Mouse (Mus musculus): ENCODE results near the gene Nceh1. TPM values are rescaled to one million over a fixed set of nuclear protein-coding genes. Genes with fewer than 3 reads are reported as not detected.
A peak's percentile ranks its signal among the peaks of the same experiment; 100 is the strongest.
"Not testable (repeated sequence)": the region's sequence is repeated elsewhere in the genome, so short reads cannot be mapped to it uniquely, and the experiment has no call there.

Nceh1 gene
- polyA plus RNA-seq, 1 experiment from 2014 or later = 18.2 TPM

GRCm38 (mm10) chr3:27283071-27283713, 100.4 kb downstream of the Nceh1 start:
- no peaks in the 10 kb centered on the region for H3K27me3 ChIP-seq (ENCODE audit: control insufficient read depth, insufficient read depth, low read depth, low read length)
- H3K36me3 ChIP-seq (ENCODE audit: control insufficient read depth, insufficient read depth, low read length) = no peaks in the 10 kb centered on the region
- H3K4me1 ChIP-seq (ENCODE audit: control insufficient read depth, insufficient read depth, low read length) = peaks cover 13% of the 10 kb centered on the region; the same call in 1 of the 2 replicates
- H3K4me2 ChIP-seq (ENCODE audit: low read length) = peak overlapping the region; percentile 87
- no peaks in the 10 kb centered on the region for H3K9me3 ChIP-seq (replicated peaks; ENCODE audit: control insufficient read depth, low read length, poor library complexity, severe bottlenecking)
- H3K27ac ChIP-seq (ENCODE audit: low read length) = peak overlapping the region; percentile 69
- peak; percentile 76 for ATAC-seq
- 1% methylated on average over 27 of the region's 27 CpGs for WGBS
- H3K4me3 ChIP-seq (ENCODE audit: low read depth, low read length) = peak overlapping the region; percentile 34
- peak overlapping the region; percentile 53 for H3K9ac ChIP-seq (ENCODE audit: low read depth, low read length)

GRCm38 (mm10) chr3:27283796-27284195, 101.0 kb downstream of the Nceh1 start:
- peaks cover 13% of the 10 kb centered on the region; the same call in 1 of the 2 replicates for H3K4me1 ChIP-seq (ENCODE audit: control insufficient read depth, insufficient read depth, low read length)
- ATAC-seq = peak; percentile 30
- no peaks in the 10 kb centered on the region for H3K9me3 ChIP-seq (replicated peaks; ENCODE audit: control insufficient read depth, low read length, poor library complexity, severe bottlenecking)
- 29% methylated on average over 7 of the region's 7 CpGs for WGBS
- peak overlapping the region; percentile 34 for H3K4me3 ChIP-seq (ENCODE audit: low read depth, low read length)
- H3K9ac ChIP-seq (ENCODE audit: low read depth, low read length) = peak overlapping the region; percentile 53; the same call in 1 of the 2 replicates
- no peak overlapping the region for H3K27ac ChIP-seq (ENCODE audit: low read length)
- H3K4me2 ChIP-seq (ENCODE audit: low read length) = peak overlapping the region; percentile 87
- H3K27me3 ChIP-seq (ENCODE audit: control insufficient read depth, insufficient read depth, low read depth, low read length) = no peaks in the 10 kb centered on the region
- H3K36me3 ChIP-seq (ENCODE audit: control insufficient read depth, insufficient read depth, low read length) = no peaks in the 10 kb centered on the region

- H3K27ac ChIP-seq (ENCODE audit: low read length) = no peak overlapping the region
- no peak overlapping the region for H3K9ac ChIP-seq (ENCODE audit: low read depth, low read length)
- no peak overlapping the region for H3K4me3 ChIP-seq (ENCODE audit: low read depth, low read length)
- peaks cover 13% of the 10 kb centered on the region; the same call in 1 of the 2 replicates for H3K4me1 ChIP-seq (ENCODE audit: control insufficient read depth, insufficient read depth, low read length)
- no peaks in the 10 kb centered on the region for H3K36me3 ChIP-seq (ENCODE audit: control insufficient read depth, insufficient read depth, low read length)
- no peaks in the 10 kb centered on the region for H3K27me3 ChIP-seq (ENCODE audit: control insufficient read depth, insufficient read depth, low read depth, low read length)
- WGBS = 92% methylated on average over 5 of the region's 5 CpGs
- no peak for ATAC-seq
- no peak overlapping the region for H3K4me2 ChIP-seq (ENCODE audit: low read length)
- H3K9me3 ChIP-seq (replicated peaks; ENCODE audit: control insufficient read depth, low read length, poor library complexity, severe bottlenecking) = no peaks in the 10 kb centered on the region
Observed at GRCm38 (mm10) chr3:27284227-27284626, 101.5 kb downstream of the Nceh1 start.

GRCm38 (mm10) chr3:27285072-27285471, 102.3 kb downstream of the Nceh1 start:
- H3K9ac ChIP-seq (ENCODE audit: low read depth, low read length) = no peak overlapping the region
- 86% methylated on average over 9 of the region's 9 CpGs for WGBS
- H3K36me3 ChIP-seq (ENCODE audit: control insufficient read depth, insufficient read depth, low read length) = no peaks in the 10 kb centered on the region
- no peaks in the 10 kb centered on the region for H3K27me3 ChIP-seq (ENCODE audit: control insufficient read depth, insufficient read depth, low read depth, low read length)
- H3K4me1 ChIP-seq (ENCODE audit: control insufficient read depth, insufficient read depth, low read length) = peaks cover 13% of the 10 kb centered on the region; the same call in 1 of the 2 replicates
- H3K27ac ChIP-seq (ENCODE audit: low read length) = no peak overlapping the region
- no peak overlapping the region for H3K4me3 ChIP-seq (ENCODE audit: low read depth, low read length)
- no peaks in the 10 kb centered on the region for H3K9me3 ChIP-seq (replicated peaks; ENCODE audit: control insufficient read depth, low read length, poor library complexity, severe bottlenecking)
- no peak for ATAC-seq
- no peak overlapping the region for H3K4me2 ChIP-seq (ENCODE audit: low read length)

- WGBS = 81% methylated on average over 2 of the region's 2 CpGs
- no peak for ATAC-seq
- H3K4me2 ChIP-seq (ENCODE audit: low read length) = no peak overlapping the region
Observed at GRCm38 (mm10) chr3:27288301-27288700, 105.5 kb downstream of the Nceh1 start.

GRCm38 (mm10) chr3:27288909-27289308, 106.1 kb downstream of the Nceh1 start:
- no peaks in the 10 kb centered on the region for H3K9me3 ChIP-seq (replicated peaks; ENCODE audit: control insufficient read depth, low read length, poor library complexity, severe bottlenecking)
- H3K9ac ChIP-seq (ENCODE audit: low read depth, low read length) = no peak overlapping the region
- 67% methylated on average over 8 of the region's 8 CpGs for WGBS
- H3K4me1 ChIP-seq (ENCODE audit: control insufficient read depth, insufficient read depth, low read length) = no peaks in the 10 kb centered on the region
- no peaks in the 10 kb centered on the region for H3K36me3 ChIP-seq (ENCODE audit: control insufficient read depth, insufficient read depth, low read length)
- H3K4me3 ChIP-seq (ENCODE audit: low read depth, low read length) = no peak overlapping the region
- no peak overlapping the region for H3K27ac ChIP-seq (ENCODE audit: low read length)
- no peak for ATAC-seq
- no peaks in the 10 kb centered on the region for H3K27me3 ChIP-seq (ENCODE audit: control insufficient read depth, insufficient read depth, low read depth, low read length)
- no peak overlapping the region for H3K4me2 ChIP-seq (ENCODE audit: low read length)

More at GRCm38 (mm10) chr3:27288301-27288700, 105.5 kb downstream of the Nceh1 start:
- Histone ChIP-seq H3K9ac (ENCODE audit: low read depth, low read length) (no peak overlapping the region), H3K36me3 (ENCODE audit: control insufficient read depth, insufficient read depth, low read length) (no peaks in the 10 kb centered on the region), H3K9me3 (replicated peaks; ENCODE audit: control insufficient read depth, low read length, poor library complexity, severe bottlenecking) (no peaks in the 10 kb centered on the region), H3K27me3 (ENCODE audit: control insufficient read depth, insufficient read depth, low read depth, low read length) (no peaks in the 10 kb centered on the region), H3K4me1 (ENCODE audit: control insufficient read depth, insufficient read depth, low read length) (peaks cover 5% of the 10 kb centered on the region; the same call in 1 of the 2 replicates), H3K27ac (ENCODE audit: low read length) (no peak overlapping the region), H3K4me3 (ENCODE audit: low read depth, low read length) (no peak overlapping the region)

GRCm38 (mm10) chr3:27290285-27290684, 107.5 kb downstream of the Nceh1 start:
- Histone ChIP-seq H3K4me3 (ENCODE audit: low read depth, low read length) (no peak overlapping the region), H3K4me2 (ENCODE audit: low read length) (no peak overlapping the region), H3K9ac (ENCODE audit: low read depth, low read length) (no peak overlapping the region), H3K9me3 (replicated peaks; ENCODE audit: control insufficient read depth, low read length, poor library complexity, severe bottlenecking) (no peaks in the 10 kb centered on the region), H3K4me1 (ENCODE audit: control insufficient read depth, insufficient read depth, low read length) (no peaks in the 10 kb centered on the region), H3K27ac (ENCODE audit: low read length) (no peak overlapping the region), H3K27me3 (ENCODE audit: control insufficient read depth, insufficient read depth, low read depth, low read length) (no peaks in the 10 kb centered on the region), H3K36me3 (ENCODE audit: control insufficient read depth, insufficient read depth, low read length) (no peaks in the 10 kb centered on the region)
- ATAC-seq = no peak
- 79% methylated on average over 5 of the region's 5 CpGs for WGBS

- not testable (repeated sequence) for H3K27me3 ChIP-seq (ENCODE audit: control insufficient read depth, insufficient read depth, low read depth, low read length); H3K27ac ChIP-seq (ENCODE audit: low read length); H3K4me3 ChIP-seq (ENCODE audit: low read depth, low read length); H3K4me2 ChIP-seq (ENCODE audit: low read length); H3K36me3 ChIP-seq (ENCODE audit: control insufficient read depth, insufficient read depth, low read length); H3K9ac ChIP-seq (ENCODE audit: low read depth, low read length); ATAC-seq; H3K9me3 ChIP-seq (replicated peaks; ENCODE audit: control insufficient read depth, low read length, poor library complexity, severe bottlenecking); H3K4me1 ChIP-seq (ENCODE audit: control insufficient read depth, insufficient read depth, low read length)
- 92% methylated on average over 5 of the region's 5 CpGs for WGBS
Observed at GRCm38 (mm10) chr3:27290945-27291344, 108.2 kb downstream of the Nceh1 start.

GRCm38 (mm10) chr3:27291411-27291810, 108.6 kb downstream of the Nceh1 start:
- not testable (repeated sequence) for H3K27me3 ChIP-seq (ENCODE audit: control insufficient read depth, insufficient read depth, low read depth, low read length); ATAC-seq; H3K9me3 ChIP-seq (replicated peaks; ENCODE audit: control insufficient read depth, low read length, poor library complexity, severe bottlenecking); H3K27ac ChIP-seq (ENCODE audit: low read length); H3K4me1 ChIP-seq (ENCODE audit: control insufficient read depth, insufficient read depth, low read length); H3K4me3 ChIP-seq (ENCODE audit: low read depth, low read length); H3K9ac ChIP-seq (ENCODE audit: low read depth, low read length); H3K36me3 ChIP-seq (ENCODE audit: control insufficient read depth, insufficient read depth, low read length); H3K4me2 ChIP-seq (ENCODE audit: low read length)
- 93% methylated on average over 4 of the region's 4 CpGs for WGBS
